Mouse (Mus musculus): ENCODE data around the gene Elavl4.

- TF ChIP-seq POLR2A (IDR thresholded peaks at IDR 0.05; ENCODE audit: extremely low read depth, insufficient read depth, low read length): no peak
- no peak for TF ChIP-seq CTCF (IDR thresholded peaks at IDR 0.05; ENCODE audit: extremely low read depth, insufficient read depth, low read length)
These were observed 81.7 kb downstream of the Elavl4 start for GRCm38 (mm10) chr4:110270046-110270445.
